Mouse (Mus musculus) right cerebral cortex, postnatal 36 days (tissue): ENCODE measurements around the gene Rgl2.
"Not testable (repeated sequence)": the region's sequence is repeated elsewhere in the genome, so short reads cannot be mapped to it uniquely, and the experiment has no call there.

Experiments used
- DNase-seq, 2 experiments: peaks; one replicate each; pipeline ENCODE4 v3.0.0; 2022; ENCODE audit warnings: low spot score in 2 of 2, mixed read lengths in 1 of 2

Rgl2 gene

GRCm38 (mm10) chr17:33929371-33930279, at the start of gene Rgl2:
Gene Rgl2 (plus strand): TSS chr17:33929543.
- peak; percentile 81 to 88 for DNase-seq

- DNase-seq: not testable (repeated sequence)
Observed at GRCm38 (mm10) chr17:33884320-33884719, 45.0 kb upstream of the Rgl2 start.

- not testable (repeated sequence) for DNase-seq
Observed at GRCm38 (mm10) chr17:33887802-33888201, 41.5 kb upstream of the Rgl2 start.

- DNase-seq: not testable (repeated sequence)
Observed at GRCm38 (mm10) chr17:33888230-33888629, 41.1 kb upstream of the Rgl2 start.

DNA sequence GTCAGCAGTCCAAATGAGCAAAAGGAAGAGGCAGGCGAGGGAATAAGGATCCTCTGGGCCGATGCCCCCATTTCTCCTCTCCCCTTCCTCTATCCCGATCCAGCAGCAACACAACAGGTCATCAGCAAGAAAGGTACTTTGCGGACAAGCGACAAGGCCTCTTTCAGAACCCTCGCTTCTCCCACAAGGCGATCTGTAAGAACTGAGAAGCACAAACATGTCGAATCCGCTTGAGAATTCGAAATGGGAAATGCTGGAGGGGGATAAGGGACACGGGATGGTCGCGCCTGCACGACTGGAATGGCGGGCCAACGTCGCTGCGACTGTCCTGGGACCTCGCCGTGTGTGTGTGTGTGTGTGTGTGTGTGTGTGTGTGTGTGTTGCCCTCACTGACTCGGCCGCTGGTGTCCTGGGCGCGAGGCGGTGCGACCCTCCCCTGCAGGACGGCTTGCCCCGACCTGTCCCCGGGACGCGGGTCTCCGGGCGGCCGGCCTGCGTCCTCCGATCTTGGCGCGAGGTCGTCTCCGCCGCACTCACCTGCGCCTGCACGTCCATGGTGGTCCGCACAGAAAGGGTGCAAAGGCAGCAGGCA, 39.3 kb upstream of the Rgl2 start:
- DNase-seq: not testable (repeated sequence)

DNA sequence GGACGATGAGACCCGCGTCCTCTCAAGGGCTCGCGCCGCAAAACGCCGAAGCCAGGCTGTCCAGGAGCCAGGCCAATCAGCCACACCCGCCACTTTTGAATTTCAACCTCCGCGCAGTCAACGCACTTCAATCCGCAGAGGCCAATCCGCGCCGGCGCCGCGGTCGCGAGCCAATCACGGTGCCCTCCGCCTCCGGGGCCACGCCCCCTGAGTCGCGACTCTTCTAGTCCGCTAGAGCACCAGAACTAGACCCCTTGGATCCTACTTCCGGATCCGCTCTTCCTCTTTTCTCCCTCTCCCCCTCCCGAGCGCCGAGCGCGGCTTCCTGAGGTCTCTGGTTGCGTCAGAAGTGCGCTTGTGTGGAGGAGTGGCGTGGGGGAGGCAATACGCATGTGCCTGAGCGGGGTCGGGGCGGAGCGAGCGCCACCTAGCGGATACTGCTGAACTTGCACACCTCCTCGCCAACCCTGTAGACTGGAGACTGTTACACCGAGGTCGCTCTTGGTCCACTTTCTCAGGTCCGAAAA, 38.7 kb upstream of the Rgl2 start, which contains the start of gene Kifc1:
Gene Kifc1 (minus strand): TSS at position 129 of the 527 bp plus-strand sequence.
- DNase-seq: peak; percentile 99 to 100

DNA sequence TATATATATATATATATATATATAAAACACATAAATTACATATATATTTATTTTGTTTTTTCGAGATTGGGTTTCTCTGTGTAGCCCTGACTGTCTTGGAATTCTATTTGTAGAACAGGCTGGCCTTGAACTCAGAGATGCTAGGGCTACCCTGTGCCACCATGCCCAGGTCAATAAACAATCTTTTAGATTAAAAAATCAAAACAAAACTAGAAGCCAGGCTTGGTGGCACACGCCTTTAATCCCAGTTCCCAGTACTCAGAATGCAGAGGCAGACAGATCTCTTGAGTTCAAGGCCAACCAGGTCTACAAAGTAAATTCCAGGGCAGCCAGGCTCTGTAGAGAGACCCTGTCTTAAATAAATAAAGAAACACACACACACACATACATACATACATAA, 38.0 kb upstream of the Rgl2 start:
- DNase-seq: no peak

GRCm38 (mm10) chr17:33891892-33892291, 37.5 kb upstream of the Rgl2 start:
- DNase-seq: not testable (repeated sequence)

- no peak for DNase-seq
Observed at GRCm38 (mm10) chr17:33892429-33892828, 36.9 kb upstream of the Rgl2 start.

- DNase-seq: not testable (repeated sequence)
Observed at GRCm38 (mm10) chr17:33893011-33893410, 36.3 kb upstream of the Rgl2 start.

DNA sequence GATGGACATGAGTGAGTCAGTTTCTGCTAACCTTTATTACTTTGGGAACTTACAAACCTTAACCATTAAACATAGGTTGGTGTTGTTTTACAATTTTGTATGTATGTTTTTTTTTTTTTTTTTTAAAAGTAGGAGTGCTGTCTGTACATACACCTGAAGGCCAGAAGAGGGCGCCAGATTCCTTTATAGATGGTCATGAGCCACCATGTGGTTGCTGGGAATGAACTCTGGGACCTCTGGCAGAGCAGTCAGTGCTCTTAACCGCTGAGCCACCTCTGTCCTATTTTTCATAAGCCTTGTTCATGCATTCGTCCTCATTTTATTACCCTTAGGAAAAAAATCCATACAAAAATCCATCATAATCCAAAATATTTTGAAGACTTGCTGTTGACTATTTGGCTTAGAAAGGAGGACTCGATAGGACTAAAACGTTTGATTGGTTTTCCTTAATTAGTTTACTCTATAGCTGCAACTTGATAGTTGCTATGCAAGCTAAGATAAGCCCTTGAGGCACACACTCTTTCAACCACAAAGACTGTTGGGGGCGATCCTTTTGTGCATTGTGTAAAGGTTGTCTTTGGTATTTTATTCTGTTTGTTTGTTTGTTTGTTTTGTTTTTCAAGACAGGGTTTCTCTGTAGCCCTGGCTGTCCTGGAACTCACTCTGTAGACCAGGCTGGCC, 32.1 kb upstream of the Rgl2 start:
- no peak for DNase-seq

DNA sequence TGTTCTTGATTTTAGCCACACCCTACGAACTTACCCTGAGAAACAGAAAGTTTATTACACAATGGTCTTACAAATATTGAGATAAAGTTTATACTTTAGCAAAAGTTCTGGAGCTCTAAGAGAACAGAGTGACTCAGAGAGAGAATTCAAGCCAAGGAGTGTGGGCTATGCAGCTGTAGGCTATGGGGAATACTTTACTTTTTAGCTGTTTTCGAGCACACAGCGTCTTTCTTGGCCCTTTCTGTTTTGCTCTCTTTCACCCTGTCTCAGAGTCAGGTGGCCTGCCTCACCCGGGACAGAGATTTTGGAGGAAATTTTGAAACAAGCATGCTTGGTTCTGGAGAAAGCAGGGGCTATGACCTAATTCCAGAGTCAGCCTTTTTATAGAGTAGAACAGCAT, 31.1 kb upstream of the Rgl2 start:
- DNase-seq: not testable (repeated sequence)

GRCm38 (mm10) chr17:33899642-33900041, 29.7 kb upstream of the Rgl2 start:
- no peak for DNase-seq

GRCm38 (mm10) chr17:33900281-33900988, 28.9 kb upstream of the Rgl2 start:
- DNase-seq: no peak

DNA sequence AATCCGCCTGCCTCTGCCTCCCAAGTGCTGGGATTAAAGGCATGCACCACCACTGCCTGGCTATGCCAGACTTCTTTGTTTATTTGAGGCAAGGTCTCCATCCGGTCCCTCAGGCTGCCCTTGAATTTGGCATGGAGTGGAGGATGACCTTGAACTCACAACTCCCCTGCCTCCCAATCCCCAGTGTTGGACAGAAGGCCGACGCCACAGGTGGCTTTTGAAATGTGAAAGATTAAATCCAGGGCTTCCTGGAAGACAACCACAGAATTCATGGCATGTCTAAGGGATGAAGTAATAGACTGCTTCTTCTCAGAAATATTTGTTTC, 28.4 kb upstream of the Rgl2 start:
- no peak for DNase-seq

GRCm38 (mm10) chr17:33901653-33902052, 27.7 kb upstream of the Rgl2 start:
- no peak for DNase-seq

DNA sequence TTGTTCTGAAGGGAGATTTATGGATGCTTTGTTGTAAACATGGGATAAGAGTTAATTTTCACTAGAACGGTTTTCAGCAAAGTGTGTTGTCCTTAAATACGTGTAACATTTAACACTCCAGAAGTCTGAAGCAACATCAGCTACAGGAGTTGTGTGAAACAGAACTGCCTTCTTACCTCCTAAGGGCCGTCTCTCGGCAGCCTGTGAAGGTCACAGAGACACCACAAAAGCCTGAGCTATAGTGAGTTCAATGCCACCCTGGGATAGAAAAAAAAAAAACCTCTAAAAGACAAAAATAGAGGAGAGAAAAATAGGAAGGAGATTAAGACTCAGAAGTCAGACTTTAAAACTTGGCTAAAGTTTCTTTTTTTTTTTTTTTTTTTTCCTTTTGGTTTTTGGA, 27.3 kb upstream of the Rgl2 start:
- DNase-seq: no peak

- DNase-seq: no peak
Observed at GRCm38 (mm10) chr17:33902491-33902890, 26.9 kb upstream of the Rgl2 start.

GRCm38 (mm10) chr17:33903911-33904651, 25.3 kb upstream of the Rgl2 start:
- DNase-seq: not testable (repeated sequence)

GRCm38 (mm10) chr17:33904835-33905234, 24.5 kb upstream of the Rgl2 start, which contains the start of gene Platr17:
Gene Platr17 (plus strand): TSS chr17:33905135.
- not testable (repeated sequence) for DNase-seq
